In genomic region chr9:44767101-44768028, GRCm38 (mm10) we compare ENCODE assay signal across 8 mouse cellular contexts. TPM values are rescaled to one million over a fixed set of nuclear protein-coding genes. Genes with fewer than 3 reads are reported as not detected.
DNase-seq lines count a peak whose midpoint lies in the region; ATAC-seq and TF ChIP-seq lines count a peak whose summit lies in the region.

TSS of gene Arcn1 (minus strand) at chr9:44767845.
TSS of gene Ift46 (plus strand) at chr9:44767908.

- H3K27me3 ChIP-seq in forebrain, embryonic 10.5 days (ENCODE audit: poor library complexity, severe bottlenecking) = no peaks in the 10 kb centered on the region
- no peaks in the 10 kb centered on the region for H3K27me3 ChIP-seq in heart, embryonic 15.5 days
- H3K27me3 ChIP-seq in liver, embryonic 14.5 days (ENCODE audit: control insufficient read depth, insufficient read depth, low read length) = no peaks in the 10 kb centered on the region
- H3K27me3 ChIP-seq in neural tube, embryonic 11.5 days (ENCODE audit: control insufficient read depth, insufficient read depth, low read length) = no peaks in the 10 kb centered on the region
- no peaks in the 10 kb centered on the region for H3K27me3 ChIP-seq in stomach, postnatal 0 days (ENCODE audit: control insufficient read depth, insufficient read depth, low read length)

- TF ChIP-seq EP300 in liver, embryonic 14.5 days (IDR thresholded peaks at IDR 0.05; ENCODE audit: low read depth) = no peak
- TF ChIP-seq EP300 in stomach, postnatal 0 days (optimal IDR thresholded peaks at IDR 0.05) = peak; percentile 27

- H3K9me3 ChIP-seq in forebrain, embryonic 10.5 days = no peaks in the 10 kb centered on the region
- no peaks in the 10 kb centered on the region for H3K9me3 ChIP-seq in heart, embryonic 15.5 days (replicated peaks)
- no peaks in the 10 kb centered on the region for H3K9me3 ChIP-seq in liver, embryonic 14.5 days (ENCODE audit: control insufficient read depth, low read length)
- no peaks in the 10 kb centered on the region for H3K9me3 ChIP-seq in neural tube, embryonic 11.5 days (ENCODE audit: control insufficient read depth, low read length)
- H3K9me3 ChIP-seq in stomach, postnatal 0 days (ENCODE audit: control insufficient read depth, low read length) = no peaks in the 10 kb centered on the region

- H3K27ac ChIP-seq in forebrain, embryonic 10.5 days = peak within 1 kb of the TSS; percentile 96
- peak within 1 kb of the TSS; percentile 98 for H3K27ac ChIP-seq in heart, embryonic 15.5 days
- peak within 1 kb of the TSS; percentile 87 for H3K27ac ChIP-seq in liver, embryonic 14.5 days
- peak within 1 kb of the TSS; percentile 80 for H3K27ac ChIP-seq in neural tube, embryonic 11.5 days (ENCODE audit: low read depth, low read length)
- H3K27ac ChIP-seq in stomach, postnatal 0 days (replicated peaks) = peak within 1 kb of the TSS; percentile 98

- peak within 1 kb of the TSS; percentile 90 for H3K4me3 ChIP-seq in forebrain, embryonic 10.5 days
- H3K4me3 ChIP-seq in heart, embryonic 15.5 days = peak within 1 kb of the TSS; percentile 88
- H3K4me3 ChIP-seq in liver, embryonic 14.5 days (ENCODE audit: insufficient read depth in 1 of 2, low read depth in 2 of 2, low read length in 2 of 2) = peak within 1 kb of the TSS; percentile 79 to 96
- H3K4me3 ChIP-seq in neural tube, embryonic 11.5 days (ENCODE audit: low read depth, low read length) = peak within 1 kb of the TSS; percentile 99
- H3K4me3 ChIP-seq in stomach, postnatal 0 days (ENCODE audit: low read depth, low read length) = peak within 1 kb of the TSS; percentile 98

- H3K9ac ChIP-seq in heart, embryonic 15.5 days = peak within 1 kb of the TSS; percentile 99
- peak within 1 kb of the TSS; percentile 99 for H3K9ac ChIP-seq in liver, embryonic 14.5 days (replicated peaks)
- H3K9ac ChIP-seq in neural tube, embryonic 11.5 days (ENCODE audit: low read length) = peak within 1 kb of the TSS; percentile 96
- H3K9ac ChIP-seq in stomach, postnatal 0 days (ENCODE audit: low read length) = peak within 1 kb of the TSS; percentile 99

- 0 out of 2 replicates have a peak, but pooled peaks have one; percentile 18 for TF ChIP-seq CTCF in liver, embryonic 14.5 days (IDR thresholded peaks at IDR 0.05; ENCODE audit: low read depth)
- TF ChIP-seq CTCF in stomach, postnatal 0 days (IDR thresholded peaks at IDR 0.05; ENCODE audit: low read depth) = no peak; the same call in 1 of the 2 replicates

- H3K36me3 ChIP-seq in forebrain, embryonic 10.5 days (replicated peaks) = 0 out of 2 replicates have a peak, but pooled peaks cover 2% of the 10 kb centered on the region
- H3K36me3 ChIP-seq in heart, embryonic 15.5 days = no peaks in the 10 kb centered on the region
- no peaks in the 10 kb centered on the region for H3K36me3 ChIP-seq in liver, embryonic 14.5 days (replicated peaks; ENCODE audit: control insufficient read depth, insufficient read depth, low read depth)
- H3K36me3 ChIP-seq in neural tube, embryonic 11.5 days (ENCODE audit: control insufficient read depth, insufficient read depth, low read length) = no peaks in the 10 kb centered on the region
- H3K36me3 ChIP-seq in stomach, postnatal 0 days (ENCODE audit: control insufficient read depth, insufficient read depth, low read length) = no peaks in the 10 kb centered on the region

- peaks cover 17% of the 10 kb centered on the region for H3K4me1 ChIP-seq in forebrain, embryonic 10.5 days
- peaks cover 24% of the 10 kb centered on the region for H3K4me1 ChIP-seq in heart, embryonic 15.5 days (replicated peaks)
- H3K4me1 ChIP-seq in liver, embryonic 14.5 days (replicated peaks; ENCODE audit: control insufficient read depth in 2 of 2, insufficient read depth in 2 of 2, low read length in 1 of 2) = peaks cover 4 to 15% of the 10 kb centered on the region in 2 experiments
- peaks cover 7% of the 10 kb centered on the region for H3K4me1 ChIP-seq in neural tube, embryonic 11.5 days (ENCODE audit: control insufficient read depth, insufficient read depth, low read length)
- H3K4me1 ChIP-seq in stomach, postnatal 0 days (replicated peaks; ENCODE audit: control insufficient read depth, insufficient read depth) = no peaks in the 10 kb centered on the region

- peak; percentile 78 for ATAC-seq in CD4-positive, CD25-positive, alpha-beta regulatory T cell, adult 4 months
- ATAC-seq in heart, embryonic 15.5 days (replicated peaks; ENCODE audit: insufficient number of reproducible peaks, insufficient read depth, low FRiP score, low read depth) = peak; percentile 88
- peak; percentile 90 for ATAC-seq in liver, embryonic 14.5 days (ENCODE audit: insufficient read depth)
- peak; percentile 82 for ATAC-seq in neural tube, embryonic 11.5 days (ENCODE audit: insufficient read depth, low FRiP score, low TSS enrichment)
- peak; percentile 88 for ATAC-seq in stomach, postnatal 0 days (ENCODE audit: low FRiP score, low TSS enrichment)

- peak within 1 kb of the TSS; percentile 63 for H3K4me2 ChIP-seq in heart, embryonic 15.5 days
- H3K4me2 ChIP-seq in liver, embryonic 14.5 days (ENCODE audit: low read depth) = peak within 1 kb of the TSS; percentile 95
- peak within 1 kb of the TSS; percentile 57 for H3K4me2 ChIP-seq in neural tube, embryonic 11.5 days (ENCODE audit: low read depth)
- peak within 1 kb of the TSS; percentile 55 for H3K4me2 ChIP-seq in stomach, postnatal 0 days (replicated peaks; ENCODE audit: low read depth)

- peak; percentile 80 for DNase-seq in c-Kit-negative CD71-positive TER-119-positive erythroid progenitor cells, embryonic 14.5 days (ENCODE audit: low read depth, low spot score)
- peak; percentile 91 for DNase-seq in forebrain, embryonic 10.5 days (ENCODE audit: extremely low spot score, low spot score)
- peak; percentile 82 to 91 for DNase-seq in kidney, postnatal 25 days
- peak; percentile 74 to 84 (median 79) for DNase-seq in liver, embryonic 14.5 days (ENCODE audit: low read depth in 3 of 3, low spot score in 3 of 3)
- DNase-seq in neural tube, embryonic 11.5 days (ENCODE audit: low spot score) = peak; percentile 93
- DNase-seq in stomach, postnatal 0 days (ENCODE audit: low spot score) = peak; percentile 94

- WGBS in forebrain, embryonic 10.5 days = under 1% methylated on average over 81 of the region's 82 CpGs
- WGBS in heart, embryonic 15.5 days = under 1% methylated on average over 82 of the region's 82 CpGs
- under 1% methylated on average over 82 of the region's 82 CpGs for WGBS in liver, embryonic 14.5 days (ENCODE audit: insufficient replicate concordance)
- WGBS in neural tube, embryonic 11.5 days = under 1% methylated on average over 62 of the region's 82 CpGs
- WGBS in stomach, postnatal 0 days = under 1% methylated on average over 72 of the region's 82 CpGs

RNA-seq across cellular contexts. Expression of gene Arcn1, which starts in this region (rescaled TPM):
- polyA plus RNA-seq in CD4-positive, CD25-positive, alpha-beta regulatory T cell, adult 4 months (2017; shearing (Covaris generic)) = 10 to 100 TPM; 68.0 to 77.9 TPM
- 159 and 168 TPM in 2 replicates for polyA plus RNA-seq in forebrain, embryonic 10.5 days (2016; fragmentation: Nextera tagmentation; extraction: Ambion mirVana)
- 106 and 125 TPM in 2 replicates for polyA plus RNA-seq in heart, embryonic 15.5 days (2015; fragmentation: Nextera tagmentation; extraction: Ambion mirVana)
- 26.6 and 33.5 TPM in 2 replicates for polyA plus RNA-seq in liver, embryonic 14.5 days (2012; rRNA removed)
- 84.1 and 88.5 TPM in 2 replicates for polyA plus RNA-seq in liver, embryonic 14.5 days (2014; fragmentation: Nextera tagmentation; extraction: Ambion mirVana)
- polyA plus RNA-seq in neural tube, embryonic 11.5 days (2014; fragmentation: Nextera tagmentation; extraction: Ambion mirVana) = 211 and 214 TPM in 2 replicates
- polyA plus RNA-seq in stomach, postnatal 0 days (2015; fragmentation: Nextera tagmentation; extraction: Ambion mirVana) = 98.1 TPM in 2 replicates

RNA-seq across cellular contexts. Expression of gene Ift46, which starts in this region (rescaled TPM):
- polyA plus RNA-seq in CD4-positive, CD25-positive, alpha-beta regulatory T cell, adult 4 months (2017; shearing (Covaris generic)) = 10 to 100 TPM; 55.1 to 73.7 TPM
- polyA plus RNA-seq in forebrain, embryonic 10.5 days (2016; fragmentation: Nextera tagmentation; extraction: Ambion mirVana) = 110 TPM in 2 replicates
- polyA plus RNA-seq in heart, embryonic 15.5 days (2015; fragmentation: Nextera tagmentation; extraction: Ambion mirVana) = 54.3 and 66.6 TPM in 2 replicates
- polyA plus RNA-seq in liver, embryonic 14.5 days (2012; rRNA removed) = 8.8 and 11.3 TPM in 2 replicates
- polyA plus RNA-seq in liver, embryonic 14.5 days (2014; fragmentation: Nextera tagmentation; extraction: Ambion mirVana) = 16.0 and 17.3 TPM in 2 replicates
- 144 and 145 TPM in 2 replicates for polyA plus RNA-seq in neural tube, embryonic 11.5 days (2014; fragmentation: Nextera tagmentation; extraction: Ambion mirVana)
- polyA plus RNA-seq in stomach, postnatal 0 days (2015; fragmentation: Nextera tagmentation; extraction: Ambion mirVana) = 55.5 and 61.9 TPM in 2 replicates

Comparison
In these comparisons a context has a peak if more than half of its experiments do, and no peak if none do; other contexts are left out.
1. Peak in every context shown above with its lines: DNase-seq, ATAC-seq, H3K4me3 ChIP-seq and H3K27ac ChIP-seq.